Mouse (Mus musculus) kidney, postnatal 0 days (tissue): ENCODE data around the gene Atg4a. TPM values are rescaled to one million over a fixed set of nuclear protein-coding genes. Genes with fewer than 3 reads are reported as not detected.

Experiments used
- ATAC-seq: fragments of 200-750 bp; cut with Nextera tagmentation; replicated peaks from 2 replicates; pipeline ENCODE4 v1.8.0; 2017; ENCODE audit warnings: low read depth, moderate number of reproducible peaks, moderate TSS enrichment, moderate library complexity; ENCODE audit not compliant: low FRiP score
- DNase-seq: peaks from one replicate; pipeline ENCODE4 v3.0.0-alpha.2; 2016; ENCODE audit warnings: low spot score
- H3K27ac ChIP-seq: fragments of 300-500 bp; sonication (generic); 2 replicates; pipeline ENCODE4 v1.5.1; 2014; ENCODE audit warnings: mild to moderate bottlenecking
- H3K27me3 ChIP-seq: fragments of 300-500 bp; sonication (generic); 2 replicates; pipeline ENCODE4 v1.6.1; 2014; ENCODE audit warnings: low read length, mixed read lengths; ENCODE audit not compliant: insufficient read depth
- H3K36me3 ChIP-seq: fragments of 300-500 bp; sonication (generic); 2 replicates; pipeline ENCODE4 v1.6.1; 2014; ENCODE audit warnings: low read length, mixed read lengths; ENCODE audit not compliant: insufficient read depth
- H3K4me1 ChIP-seq: fragments of 300-500 bp; sonication (generic); replicated peaks from 2 replicates; pipeline ENCODE4 v1.6.1; 2014; ENCODE audit warnings: antibody characterized with exemption, low read length, mixed read lengths; ENCODE audit not compliant: insufficient read depth
- H3K4me2 ChIP-seq: fragments of 300-500 bp; sonication (generic); 2 replicates; pipeline ENCODE4 v1.6.1; 2014; ENCODE audit warnings: mild to moderate bottlenecking, low read length, moderate library complexity, mixed read lengths
- H3K4me3 ChIP-seq: fragments of 300-500 bp; sonication (generic); replicated peaks from 2 replicates; pipeline ENCODE4 v1.5.1; 2014; ENCODE audit warnings: low read depth, low read length
- H3K9ac ChIP-seq: fragments of 300-500 bp; sonication (generic); 2 replicates; pipeline ENCODE4 v1.6.1; 2014; ENCODE audit warnings: low read depth, low read length
- H3K9me3 ChIP-seq: fragments of 300-500 bp; sonication (generic); replicated peaks from 2 replicates; pipeline ENCODE4 v1.6.1; 2016; ENCODE audit warnings: low read length, inconsistent platforms, mixed read lengths
- CTCF ChIP-seq: IDR thresholded peaks from 2 replicates; pipeline ENCODE4 v1.5.1; 2016; ENCODE audit warnings: antibody characterized with exemption, low read depth, mild to moderate bottlenecking, moderate library complexity
- WGBS: fragments of 180-500 bp; shearing (Covaris S2); extraction: QIAGEN DNeasy Blood & Tissue Kit; methylation state at CpG from one replicate; pipeline ENCODE4 v1.1.7; 2014; 5-methylcytosine and 5-hydroxymethylcytosine counted together
- polyA plus RNA-seq: library from polyadenylated mRNA; unstranded; fragments of >200 nt; fragmentation: Nextera tagmentation; extraction: Ambion mirVana; gene quantifications from 2 replicates; pipeline ENCODE4 v1.2.1, GENCODE M21; 2015

Atg4a gene
- polyA plus RNA-seq, 1 experiment from 2014 or later = 26.6 TPM

DNA sequence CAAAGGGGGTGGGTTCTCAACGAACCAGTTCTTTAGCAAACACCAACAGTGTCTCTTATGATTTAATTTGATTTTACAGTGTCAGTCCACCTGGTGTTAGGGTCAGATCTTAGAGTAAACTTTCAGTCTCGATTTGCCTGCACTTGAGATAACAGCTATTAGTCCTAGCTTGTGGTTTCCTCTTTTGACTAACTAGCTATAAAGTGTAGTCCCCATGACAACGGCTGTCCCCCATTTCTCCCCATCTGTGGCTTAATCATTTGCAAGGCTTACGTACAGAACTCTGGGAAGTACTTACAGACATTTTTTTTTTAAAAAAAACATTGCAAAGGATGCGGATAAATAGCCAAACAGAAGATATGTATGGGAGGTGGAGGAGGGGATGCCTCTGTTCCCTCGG lies 28.1 kb downstream of the Atg4a start:
- Histone ChIP-seq H3K9me3 (no peaks in the 10 kb centered on the region), H3K27me3 (no peaks in the 10 kb centered on the region), H3K4me3 (no peak overlapping the region), H3K9ac (no peak overlapping the region), H3K4me2 (no peak overlapping the region), H3K4me1 (0 out of 2 replicates have a peak, but pooled peaks cover 4% of the 10 kb centered on the region), H3K27ac (peak overlapping the region; percentile 36; the same call in 1 of the 2 replicates), H3K36me3 (no peaks in the 10 kb centered on the region)
- DNase-seq = no peak
- TF ChIP-seq CTCF = no peak
- WGBS = 55% methylated on average over 6 of the region's 6 CpGs
- ATAC-seq = no peak

DNA sequence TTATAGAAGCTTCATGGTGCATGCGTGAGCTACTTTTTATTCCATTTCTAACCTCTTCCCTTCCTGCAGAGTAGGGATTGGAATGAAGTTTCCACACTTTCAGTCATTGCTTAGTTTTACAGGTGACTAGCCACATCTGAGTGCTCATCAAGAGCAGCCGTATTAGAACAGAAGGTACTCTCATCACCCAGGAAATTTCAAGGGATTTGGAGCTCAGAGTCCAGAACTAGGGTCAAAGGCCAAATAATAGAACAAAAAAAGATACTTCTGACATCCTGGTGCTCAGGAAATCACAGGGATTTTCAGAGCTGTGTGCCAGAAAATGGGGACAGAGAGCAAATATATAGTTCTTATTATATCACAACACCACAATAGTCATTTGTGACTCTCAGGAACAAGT lies 28.5 kb downstream of the Atg4a start:
- 0 out of 2 replicates have a peak, but pooled peaks cover 4% of the 10 kb centered on the region for H3K4me1 ChIP-seq
- no peaks in the 10 kb centered on the region for H3K27me3 ChIP-seq
- H3K9me3 ChIP-seq = no peaks in the 10 kb centered on the region
- no peak for ATAC-seq
- no peaks in the 10 kb centered on the region for H3K36me3 ChIP-seq
- 72% methylated on average over 2 of the region's 2 CpGs for WGBS
- no peak for DNase-seq
- no peak overlapping the region for H3K4me3 ChIP-seq
- TF ChIP-seq CTCF = no peak
- H3K9ac ChIP-seq = no peak overlapping the region
- H3K27ac ChIP-seq = no peak overlapping the region
- no peak overlapping the region for H3K4me2 ChIP-seq

DNA sequence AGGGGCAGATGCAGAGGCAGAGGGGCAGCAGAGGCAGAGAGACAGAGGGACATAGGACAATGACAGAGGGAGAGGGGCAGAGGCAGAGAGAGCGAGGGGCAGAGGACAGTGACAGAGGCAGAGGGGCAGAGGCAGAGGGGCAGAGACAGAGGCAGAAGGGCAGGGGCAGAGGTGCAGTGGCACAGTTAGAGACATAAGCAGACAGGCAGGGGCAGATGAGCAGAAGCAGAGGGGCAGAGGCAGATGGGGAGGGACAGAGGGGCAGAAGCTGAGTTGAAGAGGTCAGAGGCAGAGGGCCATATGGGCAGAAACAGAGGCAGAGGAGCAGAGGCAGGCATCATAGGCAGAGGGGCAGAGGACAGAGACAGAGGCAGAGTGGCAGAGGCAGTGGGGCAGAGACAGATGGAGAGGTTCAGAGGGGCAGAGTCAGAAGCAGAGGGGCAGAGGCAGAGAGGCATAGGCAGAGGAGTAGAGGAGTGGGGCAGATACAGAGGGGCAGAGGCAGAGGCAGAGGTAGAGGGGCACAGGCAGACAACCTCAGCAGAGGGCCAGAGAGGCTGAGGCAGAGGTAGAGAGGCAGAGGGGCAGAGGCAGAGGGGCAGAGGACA lies 40.3 kb downstream of the Atg4a start:
- Histone ChIP-seq H3K9me3 (no peaks in the 10 kb centered on the region), H3K9ac (no peak overlapping the region), H3K4me1 (no peaks in the 10 kb centered on the region), H3K36me3 (no peaks in the 10 kb centered on the region), H3K27me3 (no peaks in the 10 kb centered on the region), H3K4me3 (no peak overlapping the region), H3K27ac (no peak overlapping the region), H3K4me2 (no peak overlapping the region)
- WGBS = 75% methylated on average over 1 of the region's 1 CpGs
- peak; percentile 63 for ATAC-seq
- DNase-seq = no peak
- no peak for TF ChIP-seq CTCF

DNA sequence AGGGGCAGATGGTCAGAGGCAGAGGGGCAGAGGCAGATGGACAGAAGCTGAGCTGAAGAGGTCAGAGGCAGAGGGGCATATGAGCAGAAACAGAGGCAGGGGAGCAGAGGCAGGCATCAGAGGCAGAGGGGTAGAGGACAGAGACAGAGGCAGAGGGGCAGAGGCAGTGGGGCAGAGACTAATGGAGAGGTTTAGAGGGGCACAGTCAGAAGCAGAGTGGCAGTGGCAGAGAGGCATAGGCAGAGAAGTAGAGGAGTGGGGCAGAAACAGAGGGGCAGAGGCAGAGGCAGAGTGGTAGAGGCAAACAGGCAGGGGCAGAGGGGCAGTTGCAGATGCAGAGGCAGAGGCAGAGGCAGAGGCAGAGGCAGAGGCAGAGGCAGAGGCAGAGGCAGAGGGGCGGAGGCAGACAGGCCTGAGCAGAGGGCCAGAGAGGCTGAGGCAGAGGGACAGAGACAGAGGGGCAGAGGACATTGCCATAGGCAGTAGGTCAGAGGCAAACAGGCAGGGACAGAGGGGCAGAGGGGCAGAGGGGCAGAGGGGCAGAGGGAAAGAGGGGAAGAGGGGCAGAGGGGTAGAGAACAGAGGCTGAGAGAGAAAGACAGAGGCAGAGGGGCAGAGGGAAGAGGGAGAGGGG lies 41.3 kb downstream of the Atg4a start:
- H3K4me2 ChIP-seq = no peak overlapping the region
- no peaks in the 10 kb centered on the region for H3K27me3 ChIP-seq
- no peak overlapping the region for H3K4me3 ChIP-seq
- ATAC-seq (no peak; the same call in 1 of the 2 replicates), DNase-seq (no peak)
- no peak overlapping the region for H3K27ac ChIP-seq
- H3K4me1 ChIP-seq = no peaks in the 10 kb centered on the region
- no peaks in the 10 kb centered on the region for H3K36me3 ChIP-seq
- TF ChIP-seq CTCF = no peak
- 88% methylated on average over 1 of the region's 1 CpGs for WGBS
- no peak overlapping the region for H3K9ac ChIP-seq
- H3K9me3 ChIP-seq = no peaks in the 10 kb centered on the region

GRCm38 (mm10) chrX:140998885-140999284 lies 42.2 kb downstream of the Atg4a start:
- H3K27me3 ChIP-seq = no peaks in the 10 kb centered on the region
- no peak for TF ChIP-seq CTCF
- peak; percentile 40; the same call in 1 of the 2 replicates for ATAC-seq

GRCm38 (mm10) chrX:141149705-141150104 lies 193.0 kb downstream of the Atg4a start:
- 64% methylated on average over 1 of the region's 1 CpGs for WGBS
- Histone ChIP-seq H3K4me3 (no peak overlapping the region), H3K9ac (no peak overlapping the region), H3K27ac (no peak overlapping the region), H3K36me3 (no peaks in the 10 kb centered on the region), H3K4me1 (no peaks in the 10 kb centered on the region), H3K9me3 (no peaks in the 10 kb centered on the region), H3K27me3 (no peaks in the 10 kb centered on the region), H3K4me2 (no peak overlapping the region)
- TF ChIP-seq CTCF = no peak
- DNase-seq = no peak
- no peak for ATAC-seq

More at GRCm38 (mm10) chrX:140998885-140999284, 42.2 kb downstream of the Atg4a start:
- Histone ChIP-seq H3K27ac (no peak overlapping the region), H3K4me3 (no peak overlapping the region), H3K4me2 (no peak overlapping the region), H3K9me3 (no peaks in the 10 kb centered on the region), H3K4me1 (no peaks in the 10 kb centered on the region), H3K9ac (no peak overlapping the region), H3K36me3 (no peaks in the 10 kb centered on the region)
- no peak for DNase-seq
